Mouse (Mus musculus): Measurements from ENCODE around the gene Fitm1. TPM values are rescaled to one million over a fixed set of nuclear protein-coding genes. Genes with fewer than 3 reads are reported as not detected.

Gene Fitm1
- polyA plus RNA-seq, 1 experiment from 2014 or later: 4.7 TPM

DNA sequence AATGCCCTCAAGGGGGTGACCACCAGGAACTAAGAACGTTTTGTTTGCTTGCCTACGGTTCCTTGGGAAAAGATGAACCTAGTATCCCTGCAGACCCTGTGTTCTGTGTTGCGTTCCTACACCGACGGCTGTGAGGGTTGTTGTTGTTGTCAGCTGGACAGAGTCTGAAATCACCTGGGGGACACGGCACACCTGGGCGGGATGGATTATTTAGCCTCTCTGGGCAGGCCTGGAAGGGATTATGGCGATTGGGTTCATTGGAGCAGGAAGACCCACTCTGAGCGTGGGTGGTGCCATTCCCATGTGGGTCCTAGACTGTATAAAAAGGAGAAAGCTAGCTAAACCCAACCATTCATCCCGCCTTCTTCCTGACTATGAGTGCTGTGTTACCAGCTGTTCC lies 13.6 kb upstream of the Fitm1 start:
- peak overlapping the region; percentile 91 for H3K4me2 ChIP-seq (ENCODE audit: low read depth, low read length)
- ATAC-seq (ENCODE audit: low read depth): no peak
- no peak overlapping the region for H3K9ac ChIP-seq (ENCODE audit: low read length)
- H3K27ac ChIP-seq (ENCODE audit: low read length): no peak overlapping the region
- no peaks in the 10 kb centered on the region for H3K27me3 ChIP-seq (ENCODE audit: control insufficient read depth, insufficient read depth, low read depth, low read length)
- no peaks in the 10 kb centered on the region for H3K9me3 ChIP-seq (ENCODE audit: control insufficient read depth, low read length)
- peak overlapping the region; percentile 83 for H3K4me3 ChIP-seq (ENCODE audit: low read length)
- 67% methylated on average over 10 of the region's 10 CpGs for WGBS
- H3K4me1 ChIP-seq (replicated peaks; ENCODE audit: control insufficient read depth, insufficient read depth, low read length): peaks cover 17% of the 10 kb centered on the region
- peaks cover 25% of the 10 kb centered on the region for H3K36me3 ChIP-seq (ENCODE audit: control insufficient read depth, insufficient read depth, low read length)

DNA sequence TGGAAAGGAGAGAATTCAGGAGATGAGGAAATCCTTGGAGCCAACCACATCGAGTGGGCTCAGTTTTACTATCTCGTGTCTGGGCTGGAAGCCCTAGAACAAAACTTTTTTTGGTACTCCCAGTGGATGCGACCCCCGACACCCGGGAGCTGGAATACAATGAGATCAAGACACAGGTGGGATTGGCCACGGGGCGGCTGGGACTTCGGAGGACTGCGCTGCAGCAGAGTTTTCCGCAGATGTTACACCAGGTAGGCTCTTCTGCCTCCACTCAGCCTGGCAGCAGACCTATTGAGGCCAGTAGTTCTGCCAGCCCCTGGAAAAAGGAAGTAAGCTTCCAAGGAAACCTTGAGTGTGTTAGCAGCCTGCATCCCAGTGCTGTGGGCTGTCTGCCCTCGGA lies 12.2 kb upstream of the Fitm1 start:
- Histone ChIP-seq H3K4me3 (ENCODE audit: low read length) (no peak overlapping the region), H3K36me3 (ENCODE audit: control insufficient read depth, insufficient read depth, low read length) (peaks cover 31% of the 10 kb centered on the region), H3K4me2 (ENCODE audit: low read depth, low read length) (no peak overlapping the region), H3K4me1 (replicated peaks; ENCODE audit: control insufficient read depth, insufficient read depth, low read length) (peaks cover 13% of the 10 kb centered on the region), H3K9me3 (ENCODE audit: control insufficient read depth, low read length) (no peaks in the 10 kb centered on the region), H3K27ac (ENCODE audit: low read length) (no peak overlapping the region), H3K27me3 (ENCODE audit: control insufficient read depth, insufficient read depth, low read depth, low read length) (no peaks in the 10 kb centered on the region), H3K9ac (ENCODE audit: low read length) (no peak overlapping the region)
- WGBS: 89% methylated on average over 11 of the region's 11 CpGs
- no peak for ATAC-seq (ENCODE audit: low read depth)

DNA sequence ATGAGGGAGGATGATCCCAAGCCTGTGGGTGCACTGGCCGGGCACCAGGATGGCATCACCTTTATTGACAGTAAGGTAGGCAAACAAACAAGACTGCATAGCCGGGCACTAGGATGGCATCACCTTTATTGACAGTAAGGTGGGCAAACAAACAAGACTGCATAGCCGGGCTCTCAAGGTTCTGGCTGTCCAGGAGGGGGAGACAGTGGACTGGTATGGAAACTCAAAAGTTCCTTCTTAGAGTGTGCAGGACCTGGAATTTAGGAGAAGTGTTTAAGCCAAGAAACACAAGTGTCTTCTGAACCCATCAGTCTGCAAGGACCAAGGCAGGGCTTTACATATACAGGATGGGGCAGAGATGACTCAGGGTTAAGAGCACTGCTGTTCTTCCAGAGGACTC lies 9.7 kb upstream of the Fitm1 start:
- no peak overlapping the region for H3K27ac ChIP-seq (ENCODE audit: low read length)
- no peak for ATAC-seq (ENCODE audit: low read depth)
- H3K4me3 ChIP-seq (ENCODE audit: low read length): no peak overlapping the region
- no peaks in the 10 kb centered on the region for H3K9me3 ChIP-seq (ENCODE audit: control insufficient read depth, low read length)
- no peaks in the 10 kb centered on the region for H3K27me3 ChIP-seq (ENCODE audit: control insufficient read depth, insufficient read depth, low read depth, low read length)
- H3K36me3 ChIP-seq (ENCODE audit: control insufficient read depth, insufficient read depth, low read length): peaks cover 31% of the 10 kb centered on the region
- H3K4me2 ChIP-seq (ENCODE audit: low read depth, low read length): no peak overlapping the region
- H3K9ac ChIP-seq (ENCODE audit: low read length): no peak overlapping the region
- H3K4me1 ChIP-seq (replicated peaks; ENCODE audit: control insufficient read depth, insufficient read depth, low read length): peaks cover 13% of the 10 kb centered on the region
- WGBS: 66% methylated on average over 3 of the region's 3 CpGs

DNA sequence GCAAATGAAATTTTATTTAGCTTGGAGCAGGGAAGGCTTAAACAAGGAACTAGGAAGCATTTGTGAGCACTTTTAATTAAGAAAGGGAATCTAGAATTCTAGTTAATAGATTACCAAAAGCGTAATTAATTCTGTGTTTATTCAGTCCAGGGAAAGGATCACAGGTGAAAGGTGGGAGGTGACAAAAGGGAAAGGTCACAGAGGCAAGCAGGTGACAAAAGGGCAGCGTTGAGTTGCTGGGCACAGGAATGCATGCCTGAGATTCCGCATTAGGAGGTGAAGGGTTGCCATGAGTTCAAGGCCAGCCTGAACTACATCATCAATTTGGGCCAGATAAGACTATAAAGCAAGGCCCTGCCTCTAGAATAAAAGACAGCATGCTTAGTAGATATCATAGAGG lies 7.9 kb upstream of the Fitm1 start:
- ATAC-seq (ENCODE audit: low read depth): no peak

DNA sequence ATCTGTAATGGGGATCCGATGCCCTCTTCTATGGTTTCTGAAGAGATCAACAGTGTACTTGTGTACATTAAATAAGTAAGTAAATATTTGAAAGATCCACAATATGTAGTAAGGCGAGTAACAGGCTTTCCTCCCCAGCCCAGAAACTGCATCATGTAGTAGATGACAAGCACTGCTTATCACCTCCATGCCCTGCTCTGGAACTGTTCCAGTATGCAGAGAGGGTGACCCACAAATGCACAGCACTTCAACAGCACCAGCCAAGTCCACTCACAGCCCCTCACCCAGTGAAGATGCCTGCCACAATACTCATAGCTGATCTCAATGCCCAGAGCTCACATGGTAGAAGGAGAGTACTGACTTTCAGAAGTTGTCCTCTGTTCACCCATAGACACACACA lies 4.8 kb upstream of the Fitm1 start:
- WGBS: 66% methylated on average over 2 of the region's 2 CpGs
- no peak overlapping the region for H3K4me3 ChIP-seq (ENCODE audit: low read length)
- peaks cover 4% of the 10 kb centered on the region; the same call in 1 of the 2 replicates for H3K4me1 ChIP-seq (replicated peaks; ENCODE audit: control insufficient read depth, insufficient read depth, low read length)
- no peak for ATAC-seq (ENCODE audit: low read depth)
- no peak overlapping the region for H3K27ac ChIP-seq (ENCODE audit: low read length)
- H3K4me2 ChIP-seq (ENCODE audit: low read depth, low read length): no peak overlapping the region
- no peaks in the 10 kb centered on the region for H3K27me3 ChIP-seq (ENCODE audit: control insufficient read depth, insufficient read depth, low read depth, low read length)
- no peak overlapping the region for H3K9ac ChIP-seq (ENCODE audit: low read length)
- no peaks in the 10 kb centered on the region for H3K9me3 ChIP-seq (ENCODE audit: control insufficient read depth, low read length)
- H3K36me3 ChIP-seq (ENCODE audit: control insufficient read depth, insufficient read depth, low read length): peaks cover 15% of the 10 kb centered on the region

More for the DNA sequence above, 7.9 kb upstream of the Fitm1 start:
- no peaks in the 10 kb centered on the region for H3K27me3 ChIP-seq (ENCODE audit: control insufficient read depth, insufficient read depth, low read depth, low read length)
- H3K4me3 ChIP-seq (ENCODE audit: low read length): no peak overlapping the region
- H3K9me3 ChIP-seq (ENCODE audit: control insufficient read depth, low read length): no peaks in the 10 kb centered on the region
- H3K36me3 ChIP-seq (ENCODE audit: control insufficient read depth, insufficient read depth, low read length): peaks cover 31% of the 10 kb centered on the region
- H3K27ac ChIP-seq (ENCODE audit: low read length): no peak overlapping the region
- no peak overlapping the region for H3K9ac ChIP-seq (ENCODE audit: low read length)
- 75% methylated on average over 3 of the region's 3 CpGs for WGBS
- H3K4me2 ChIP-seq (ENCODE audit: low read depth, low read length): no peak overlapping the region
- H3K4me1 ChIP-seq (replicated peaks; ENCODE audit: control insufficient read depth, insufficient read depth, low read length): no peaks in the 10 kb centered on the region

DNA sequence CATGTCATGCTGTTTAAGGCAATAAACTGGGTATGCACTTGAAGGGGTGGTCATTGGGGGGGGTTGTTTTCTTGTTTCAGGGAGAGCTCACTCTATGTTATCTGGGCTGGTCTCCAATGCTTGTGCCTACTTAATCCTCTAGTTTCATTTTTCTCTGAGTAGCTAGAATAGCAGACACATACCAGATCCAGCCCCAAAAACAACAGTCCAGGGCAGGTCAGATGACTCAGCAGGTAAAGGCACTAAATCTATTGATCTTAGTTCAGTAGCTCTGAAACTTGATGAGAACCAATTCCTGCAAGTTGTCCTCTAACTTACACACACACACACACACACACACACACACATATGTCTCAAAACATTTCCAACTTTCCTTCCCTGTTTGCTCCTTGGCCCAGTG lies 3.7 kb upstream of the Fitm1 start:
- Histone ChIP-seq H3K36me3 (ENCODE audit: control insufficient read depth, insufficient read depth, low read length) (peaks cover 6% of the 10 kb centered on the region), H3K9me3 (ENCODE audit: control insufficient read depth, low read length) (no peaks in the 10 kb centered on the region), H3K4me3 (ENCODE audit: low read length) (no peak overlapping the region), H3K27me3 (ENCODE audit: control insufficient read depth, insufficient read depth, low read depth, low read length) (no peaks in the 10 kb centered on the region), H3K4me2 (ENCODE audit: low read depth, low read length) (no peak overlapping the region), H3K4me1 (replicated peaks; ENCODE audit: control insufficient read depth, insufficient read depth, low read length) (peaks cover 9% of the 10 kb centered on the region), H3K9ac (ENCODE audit: low read length) (no peak overlapping the region), H3K27ac (ENCODE audit: low read length) (no peak overlapping the region)
- no peak for ATAC-seq (ENCODE audit: low read depth)

DNA sequence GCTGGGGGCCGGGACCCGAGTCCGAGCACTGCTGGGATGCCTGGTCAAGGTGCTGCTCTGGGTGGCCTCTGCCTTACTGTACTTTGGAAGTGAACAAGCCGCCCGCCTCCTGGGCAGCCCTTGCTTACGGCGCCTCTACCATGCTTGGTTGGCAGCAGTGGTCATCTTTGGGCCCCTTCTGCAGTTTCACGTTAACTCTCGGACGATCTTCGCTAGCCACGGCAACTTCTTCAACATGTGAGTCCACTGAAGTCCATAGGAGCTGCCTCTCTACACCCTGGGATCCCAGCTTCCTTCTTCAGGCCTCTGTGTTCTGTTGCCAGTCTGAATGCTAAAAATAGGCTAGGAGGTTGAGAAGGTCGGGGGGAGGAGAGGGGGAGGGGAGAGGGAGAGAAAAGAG lies 294 bp downstream of the Fitm1 start:
- no peak for ATAC-seq (ENCODE audit: low read depth)
- no peak overlapping the region for H3K4me3 ChIP-seq (ENCODE audit: low read length)
- peaks cover 16% of the 10 kb centered on the region for H3K4me1 ChIP-seq (replicated peaks; ENCODE audit: control insufficient read depth, insufficient read depth, low read length)
- peak overlapping the region; percentile 27; the same call in 1 of the 2 replicates for H3K27ac ChIP-seq (ENCODE audit: low read length)
- no peak overlapping the region for H3K4me2 ChIP-seq (ENCODE audit: low read depth, low read length)
- no peaks in the 10 kb centered on the region for H3K9me3 ChIP-seq (ENCODE audit: control insufficient read depth, low read length)
- H3K27me3 ChIP-seq (ENCODE audit: control insufficient read depth, insufficient read depth, low read depth, low read length): no peaks in the 10 kb centered on the region
- peak overlapping the region; percentile 24 for H3K9ac ChIP-seq (ENCODE audit: low read length)
- H3K36me3 ChIP-seq (ENCODE audit: control insufficient read depth, insufficient read depth, low read length): peaks cover 2% of the 10 kb centered on the region; the same call in 1 of the 2 replicates
- 62% methylated on average over 13 of the region's 13 CpGs for WGBS

DNA sequence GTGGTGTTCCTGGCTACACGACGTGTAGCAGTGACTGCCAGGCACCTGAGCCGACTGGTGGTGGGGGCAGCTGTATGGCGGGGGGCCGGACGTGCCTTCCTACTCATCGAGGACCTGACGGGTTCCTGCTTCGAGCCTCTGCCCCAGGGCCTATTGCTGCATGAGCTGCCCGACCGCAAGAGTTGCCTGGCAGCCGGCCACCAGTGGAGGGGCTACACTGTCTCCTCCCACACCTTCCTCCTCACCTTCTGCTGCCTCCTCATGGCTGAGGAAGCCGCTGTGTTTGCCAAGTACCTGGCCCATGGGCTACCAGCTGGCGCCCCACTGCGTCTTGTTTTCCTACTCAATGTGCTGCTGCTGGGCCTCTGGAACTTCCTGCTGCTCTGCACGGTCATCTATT lies 959 bp downstream of the Fitm1 start:
- no peaks in the 10 kb centered on the region for H3K27me3 ChIP-seq (ENCODE audit: control insufficient read depth, insufficient read depth, low read depth, low read length)
- no peak overlapping the region for H3K4me2 ChIP-seq (ENCODE audit: low read depth, low read length)
- 0 out of 2 replicates have a peak overlapping the region, but pooled peaks have one; percentile 24 for H3K9ac ChIP-seq (ENCODE audit: low read length)
- H3K4me3 ChIP-seq (ENCODE audit: low read length): no peak overlapping the region
- peaks cover 16% of the 10 kb centered on the region for H3K4me1 ChIP-seq (replicated peaks; ENCODE audit: control insufficient read depth, insufficient read depth, low read length)
- H3K9me3 ChIP-seq (ENCODE audit: control insufficient read depth, low read length): no peaks in the 10 kb centered on the region
- peaks cover 2% of the 10 kb centered on the region; the same call in 1 of the 2 replicates for H3K36me3 ChIP-seq (ENCODE audit: control insufficient read depth, insufficient read depth, low read length)
- H3K27ac ChIP-seq (ENCODE audit: low read length): peak overlapping the region; percentile 27
- peak; percentile 13; the same call in 1 of the 2 replicates for ATAC-seq (ENCODE audit: low read depth)
- 53% methylated on average over 16 of the region's 16 CpGs for WGBS

DNA sequence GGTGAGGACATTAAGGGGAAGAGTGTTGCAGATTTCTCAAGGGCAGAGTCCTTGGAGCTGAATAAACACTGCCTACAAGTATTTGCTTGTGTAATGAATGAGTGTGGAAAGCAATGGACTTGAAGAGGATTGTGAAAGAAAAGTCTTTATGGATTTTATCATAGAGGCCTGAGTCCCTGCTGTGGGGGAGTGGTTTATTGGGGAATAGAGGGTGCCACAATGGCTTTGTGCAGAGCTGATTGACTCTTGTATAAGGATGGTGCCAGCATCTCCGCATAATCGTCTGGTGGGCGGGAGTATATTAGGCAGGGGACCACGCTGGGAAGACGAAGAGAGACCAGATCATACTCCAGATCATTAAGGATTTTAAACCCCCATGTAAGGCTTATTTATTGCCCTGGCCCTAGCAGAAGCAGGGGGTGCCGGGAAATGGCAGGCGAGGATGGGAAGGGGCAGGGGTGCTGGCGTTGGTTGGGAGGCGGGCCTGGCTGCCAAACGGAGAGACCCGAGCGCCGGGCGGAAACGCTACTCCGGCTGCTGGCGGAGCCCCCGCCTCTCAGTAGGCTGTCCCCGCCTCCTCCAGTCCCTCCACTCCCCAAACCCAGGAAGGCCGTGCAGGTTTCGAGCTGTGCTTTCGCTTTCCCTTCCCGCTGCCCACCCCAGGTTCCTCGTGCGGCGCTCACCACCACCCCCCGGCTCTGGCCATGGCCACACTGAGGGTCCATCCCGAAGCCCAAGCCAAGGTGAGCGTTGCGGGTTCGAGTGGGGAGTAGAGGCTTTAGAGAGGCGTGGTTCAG lies 2.7 kb downstream of the Fitm1 start, which contains the start of gene Psme1:
TSS of gene Psme1 (plus strand) at position 253 of the 797 bp plus-strand sequence.
- peaks cover 6% of the 10 kb centered on the region; the same call in 1 of the 2 replicates for H3K36me3 ChIP-seq (ENCODE audit: control insufficient read depth, insufficient read depth, low read length)
- H3K9me3 ChIP-seq (ENCODE audit: control insufficient read depth, low read length): no peaks in the 10 kb centered on the region
- H3K4me3 ChIP-seq (ENCODE audit: low read length): peak within 1 kb of the TSS; percentile 95
- peak; percentile 95 for ATAC-seq (ENCODE audit: low read depth)
- peak within 1 kb of the TSS; percentile 75 for H3K4me2 ChIP-seq (ENCODE audit: low read depth, low read length)
- H3K4me1 ChIP-seq (replicated peaks; ENCODE audit: control insufficient read depth, insufficient read depth, low read length): peaks cover 16% of the 10 kb centered on the region
- no peaks in the 10 kb centered on the region for H3K27me3 ChIP-seq (ENCODE audit: control insufficient read depth, insufficient read depth, low read depth, low read length)
- WGBS: under 1% methylated on average over 31 of the region's 32 CpGs
- H3K9ac ChIP-seq (ENCODE audit: low read length): peak within 1 kb of the TSS; percentile 97
- H3K27ac ChIP-seq (ENCODE audit: low read length): peak within 1 kb of the TSS; percentile 94
